Mouse (Mus musculus) neural tube, embryonic 11.5 days (tissue): ENCODE data around the gene Csta1. TPM values are rescaled to one million over a fixed set of nuclear protein-coding genes. Genes with fewer than 3 reads are reported as not detected.
"Not testable (repeated sequence)": the region's sequence is repeated elsewhere in the genome, so short reads cannot be mapped to it uniquely, and the experiment has no call there.

Source experiments
- ATAC-seq: fragments of 200-750 bp; cut with Nextera tagmentation; 2 replicates; pipeline ENCODE4 v1.8.0; 2017; ENCODE audit warnings: moderate number of reproducible peaks, mild to moderate bottlenecking, moderate TSS enrichment, moderate library complexity; ENCODE audit not compliant: insufficient read depth, low FRiP score, low TSS enrichment
- DNase-seq: peaks from one replicate; pipeline ENCODE4 v3.0.0-alpha.2; 2015; ENCODE audit warnings: low spot score
- H3K27ac ChIP-seq: fragments of 300-500 bp; sonication (generic); 2 replicates; pipeline ENCODE4 v1.5.1; 2014; ENCODE audit warnings: low read depth, mild to moderate bottlenecking, low read length
- H3K27me3 ChIP-seq: fragments of 300-500 bp; sonication (generic); 2 replicates; pipeline ENCODE4 v1.6.1; 2014; ENCODE audit warnings: mild to moderate bottlenecking, low read length, mixed read lengths; ENCODE audit not compliant: control insufficient read depth, insufficient read depth
- H3K36me3 ChIP-seq: fragments of 300-500 bp; sonication (generic); 2 replicates; pipeline ENCODE4 v1.6.1; 2014; ENCODE audit warnings: mild to moderate bottlenecking, low read length, moderate library complexity, mixed read lengths; ENCODE audit not compliant: control insufficient read depth, insufficient read depth
- H3K4me1 ChIP-seq: fragments of 300-500 bp; sonication (generic); 2 replicates; pipeline ENCODE4 v1.6.1; 2014; ENCODE audit warnings: low read length, mixed read lengths; ENCODE audit not compliant: control insufficient read depth, insufficient read depth
- H3K4me2 ChIP-seq: fragments of 300-500 bp; sonication (generic); 2 replicates; pipeline ENCODE4 v1.6.1; 2014; ENCODE audit warnings: low read depth, mild to moderate bottlenecking, moderate library complexity
- H3K4me3 ChIP-seq: fragments of 300-500 bp; sonication (generic); 2 replicates; pipeline ENCODE4 v1.5.1; 2014; ENCODE audit warnings: low read depth, low read length
- H3K9ac ChIP-seq: fragments of 300-500 bp; sonication (generic); 2 replicates; pipeline ENCODE4 v1.6.1; 2014; ENCODE audit warnings: mild to moderate bottlenecking, low read length
- H3K9me3 ChIP-seq: fragments of 300-500 bp; sonication (generic); 2 replicates; pipeline ENCODE4 v1.6.1; 2016; ENCODE audit warnings: low read length; ENCODE audit not compliant: control insufficient read depth
- WGBS: fragments of 180-500 bp; shearing (Covaris S2); extraction: QIAGEN DNeasy Blood & Tissue Kit; methylation state at CpG from one replicate; pipeline ENCODE4 v1.1.7; 2014; 5-methylcytosine and 5-hydroxymethylcytosine counted together
- polyA plus RNA-seq: library from polyadenylated mRNA; unstranded; fragments of >200 nt; fragmentation: Nextera tagmentation; extraction: Ambion mirVana; gene quantifications from 2 replicates; pipeline ENCODE4 v1.2.1, GENCODE M21; 2014

Gene Csta1
- polyA plus RNA-seq = not detected in 2 replicates

- WGBS = 69% methylated on average over 1 of the region's 1 CpGs
- Histone ChIP-seq H3K4me3 (no peak within 1 kb of the TSS), H3K4me1 (no peaks in the 10 kb centered on the region), H3K27ac (no peak within 1 kb of the TSS), H3K36me3 (no peaks in the 10 kb centered on the region), H3K4me2 (no peak within 1 kb of the TSS), H3K9me3 (no peaks in the 10 kb centered on the region), H3K27me3 (no peaks in the 10 kb centered on the region), H3K9ac (no peak within 1 kb of the TSS)
- DNase-seq (no peak), ATAC-seq (no peak)
Observed at GRCm38 (mm10) chr16:36131141-36131540, at the start of gene Csta1. TSS of gene Csta1 (minus strand) at chr16:36131241.

- H3K4me2 ChIP-seq = no peak overlapping the region
- H3K4me3 ChIP-seq = no peak overlapping the region
- H3K27ac ChIP-seq = no peak overlapping the region
- no peak overlapping the region for H3K9ac ChIP-seq
- no peaks in the 10 kb centered on the region for H3K36me3 ChIP-seq
- ATAC-seq = no peak
- no peaks in the 10 kb centered on the region for H3K27me3 ChIP-seq
- H3K9me3 ChIP-seq = no peaks in the 10 kb centered on the region
- DNase-seq = no peak
- WGBS = 89% methylated on average over 2 of the region's 2 CpGs
- H3K4me1 ChIP-seq = no peaks in the 10 kb centered on the region
Observed at GRCm38 (mm10) chr16:36179910-36180309, 48.9 kb upstream of the Csta1 start.

- Histone ChIP-seq H3K36me3 (no peaks in the 10 kb centered on the region), H3K4me1 (no peaks in the 10 kb centered on the region), H3K27ac (no peak overlapping the region), H3K4me2 (no peak overlapping the region), H3K9ac (no peak overlapping the region), H3K27me3 (no peaks in the 10 kb centered on the region), H3K9me3 (no peaks in the 10 kb centered on the region), H3K4me3 (no peak overlapping the region)
- no peak for ATAC-seq
- DNase-seq = no peak
Observed at GRCm38 (mm10) chr16:36176108-36176507, 45.1 kb upstream of the Csta1 start.

- WGBS = 82% methylated on average over 10 of the region's 10 CpGs
- H3K27ac ChIP-seq, H3K4me3 ChIP-seq, H3K36me3 ChIP-seq, H3K27me3 ChIP-seq, ATAC-seq, H3K4me1 ChIP-seq, H3K9me3 ChIP-seq, DNase-seq, H3K4me2 ChIP-seq, H3K9ac ChIP-seq: not testable (repeated sequence)
Observed at GRCm38 (mm10) chr16:36167841-36168240, 36.8 kb upstream of the Csta1 start.

- H3K4me3 ChIP-seq = no peak within 1 kb of the TSS
- H3K4me2 ChIP-seq = no peak within 1 kb of the TSS
- ATAC-seq (no peak), DNase-seq (no peak)
- H3K27ac ChIP-seq = no peak within 1 kb of the TSS
- H3K27me3 ChIP-seq = no peaks in the 10 kb centered on the region
- H3K4me1 ChIP-seq = no peaks in the 10 kb centered on the region
- H3K9me3 ChIP-seq = no peaks in the 10 kb centered on the region
- no peaks in the 10 kb centered on the region for H3K36me3 ChIP-seq
- H3K9ac ChIP-seq = no peak within 1 kb of the TSS
Observed at GRCm38 (mm10) chr16:36156402-36156975, 25.4 kb upstream of the Csta1 start, which contains the start of gene Stfa2l1. TSS of gene Stfa2l1 (plus strand) at chr16:36156811.

GRCm38 (mm10) chr16:36138201-36138600 lies 7.2 kb upstream of the Csta1 start:
- Histone ChIP-seq H3K27me3 (no peaks in the 10 kb centered on the region), H3K27ac (no peak overlapping the region), H3K9ac (no peak overlapping the region), H3K9me3 (no peaks in the 10 kb centered on the region), H3K4me3 (no peak overlapping the region), H3K36me3 (no peaks in the 10 kb centered on the region), H3K4me2 (no peak overlapping the region), H3K4me1 (no peaks in the 10 kb centered on the region)
- WGBS = 73% methylated on average over 2 of the region's 2 CpGs
- DNase-seq (no peak), ATAC-seq (no peak)

- ATAC-seq (no peak), DNase-seq (no peak)
- 92% methylated on average over 7 of the region's 7 CpGs for WGBS
- H3K9ac ChIP-seq = no peak overlapping the region
- no peak overlapping the region for H3K27ac ChIP-seq
- H3K27me3 ChIP-seq = no peaks in the 10 kb centered on the region
- no peak overlapping the region for H3K4me3 ChIP-seq
- H3K4me1 ChIP-seq = no peaks in the 10 kb centered on the region
- H3K4me2 ChIP-seq = no peak overlapping the region
- no peaks in the 10 kb centered on the region for H3K36me3 ChIP-seq
- H3K9me3 ChIP-seq = no peaks in the 10 kb centered on the region
Observed at GRCm38 (mm10) chr16:36128092-36128491, 2.9 kb downstream of the Csta1 start.

- H3K27ac ChIP-seq, DNase-seq, H3K27me3 ChIP-seq, ATAC-seq, H3K9ac ChIP-seq, H3K4me1 ChIP-seq, H3K9me3 ChIP-seq, H3K36me3 ChIP-seq, H3K4me2 ChIP-seq, H3K4me3 ChIP-seq: not testable (repeated sequence)
- WGBS = 89% methylated on average over 6 of the region's 6 CpGs
Observed at GRCm38 (mm10) chr16:36115751-36116150, 15.3 kb downstream of the Csta1 start.

- not testable (repeated sequence) for H3K9ac ChIP-seq, H3K36me3 ChIP-seq, ATAC-seq, H3K27ac ChIP-seq, H3K4me3 ChIP-seq, H3K27me3 ChIP-seq, DNase-seq, H3K4me1 ChIP-seq, H3K9me3 ChIP-seq, H3K4me2 ChIP-seq
Observed at GRCm38 (mm10) chr16:36111486-36111885, 19.6 kb downstream of the Csta1 start.
